Mouse (Mus musculus) retina, postnatal 7 days (tissue): ENCODE data around the gene Camsap2.

Experiments used
- DNase-seq: peaks from one replicate; pipeline ENCODE4 v3.0.0-alpha.2; 2012; ENCODE audit warnings: low read depth, low spot score

The Camsap2 gene

GRCm38 (mm10) chr1:136344281-136344680 is 1.6 kb downstream of the Camsap2 start:
- no peak for DNase-seq

- no peak for DNase-seq
These were observed 2.2 kb downstream of the Camsap2 start for GRCm38 (mm10) chr1:136343727-136344126.

GRCm38 (mm10) chr1:136340541-136340940 is 5.4 kb downstream of the Camsap2 start:
- DNase-seq, result no peak

- DNase-seq, result no peak
These were observed 11.2 kb downstream of the Camsap2 start for GRCm38 (mm10) chr1:136334743-136335142.

GRCm38 (mm10) chr1:136333512-136333911 is 12.4 kb downstream of the Camsap2 start:
- DNase-seq, result no peak

GRCm38 (mm10) chr1:136333071-136333470 is 12.8 kb downstream of the Camsap2 start:
- DNase-seq, result no peak

GRCm38 (mm10) chr1:136331836-136332235 is 14.1 kb downstream of the Camsap2 start:
- DNase-seq, result no peak

GRCm38 (mm10) chr1:136329426-136329825 is 16.5 kb downstream of the Camsap2 start:
- no peak for DNase-seq

- DNase-seq, result no peak
These were observed 17.3 kb downstream of the Camsap2 start for GRCm38 (mm10) chr1:136328640-136329039.

GRCm38 (mm10) chr1:136327638-136328037 is 18.3 kb downstream of the Camsap2 start:
- no peak for DNase-seq

- no peak for DNase-seq
These were observed 20.0 kb downstream of the Camsap2 start for GRCm38 (mm10) chr1:136325933-136326332.

- no peak for DNase-seq
These were observed 23.6 kb downstream of the Camsap2 start for GRCm38 (mm10) chr1:136322331-136322730.

- DNase-seq, result no peak
These were observed 29.6 kb downstream of the Camsap2 start for GRCm38 (mm10) chr1:136316317-136316716.

- no peak for DNase-seq
These were observed 36.7 kb downstream of the Camsap2 start for GRCm38 (mm10) chr1:136309193-136309592.

GRCm38 (mm10) chr1:136306424-136306823 is 39.5 kb downstream of the Camsap2 start:
- DNase-seq, result no peak

- no peak for DNase-seq
These were observed 51.9 kb downstream of the Camsap2 start for GRCm38 (mm10) chr1:136293961-136294360.

- no peak for DNase-seq
These were observed 56.1 kb downstream of the Camsap2 start for GRCm38 (mm10) chr1:136289803-136290202.

GRCm38 (mm10) chr1:136277366-136277765 is 68.5 kb downstream of the Camsap2 start:
- DNase-seq, result no peak

- no peak for DNase-seq
These were observed 77.7 kb downstream of the Camsap2 start for GRCm38 (mm10) chr1:136268224-136268623.

GRCm38 (mm10) chr1:136266127-136266526 is 79.8 kb downstream of the Camsap2 start:
- DNase-seq, result no peak

GRCm38 (mm10) chr1:136263355-136263754 is 82.5 kb downstream of the Camsap2 start:
- DNase-seq, result no peak

GRCm38 (mm10) chr1:136260635-136261238 is 85.2 kb downstream of the Camsap2 start, which contains the start of gene Gpr25:
Gpr25 (minus strand) TSS chr1:136260873.
- no peak for DNase-seq

- DNase-seq, result peak; percentile 61
These were observed 85.8 kb downstream of the Camsap2 start for GRCm38 (mm10) chr1:136259893-136260634.
